Mouse (Mus musculus) hindbrain, embryonic 11.5 days (tissue): ENCODE measurements around the gene Cit. TPM values are rescaled to one million over a fixed set of nuclear protein-coding genes. Genes with fewer than 3 reads are reported as not detected.
A peak's percentile ranks its signal among the peaks of the same experiment; 100 is the strongest.

ENCODE experiments used
- ATAC-seq: fragments of 200-750 bp; cut with Nextera tagmentation; 2 replicates; pipeline ENCODE4 v1.8.0; 2017; ENCODE audit warnings: mild to moderate bottlenecking, moderate TSS enrichment, moderate library complexity; ENCODE audit not compliant: low FRiP score
- DNase-seq: peaks from one replicate; pipeline ENCODE4 v3.0.0-alpha.2; 2015; ENCODE audit warnings: low spot score
- H3K27ac ChIP-seq: fragments of 300-500 bp; sonication (generic); 2 replicates; pipeline ENCODE4 v1.5.1; 2014; ENCODE audit warnings: mild to moderate bottlenecking, low read depth, low read length
- H3K27me3 ChIP-seq: fragments of 300-500 bp; sonication (generic); 2 replicates; pipeline ENCODE4 v1.6.1; 2014; ENCODE audit warnings: mild to moderate bottlenecking, low read length, moderate library complexity, mixed read lengths; ENCODE audit not compliant: control insufficient read depth, insufficient read depth
- H3K36me3 ChIP-seq: fragments of 300-500 bp; sonication (generic); 2 replicates; pipeline ENCODE4 v1.6.1; 2014; ENCODE audit warnings: mild to moderate bottlenecking, low read length, moderate library complexity, mixed read lengths; ENCODE audit not compliant: control insufficient read depth, insufficient read depth
- H3K4me1 ChIP-seq: fragments of 300-500 bp; sonication (generic); replicated peaks from 2 replicates; pipeline ENCODE4 v1.6.1; 2014; ENCODE audit warnings: low read length, mixed read lengths; ENCODE audit not compliant: control insufficient read depth, insufficient read depth
- H3K4me2 ChIP-seq: fragments of 300-500 bp; sonication (generic); replicated peaks from 2 replicates; pipeline ENCODE4 v1.6.1; 2014; ENCODE audit warnings: mild to moderate bottlenecking, low read depth, low read length
- H3K4me3 ChIP-seq: fragments of 300-500 bp; sonication (generic); 2 replicates; pipeline ENCODE4 v1.5.1; 2014; ENCODE audit warnings: low read depth, low read length
- H3K9ac ChIP-seq: fragments of 300-500 bp; sonication (generic); 2 replicates; pipeline ENCODE4 v1.6.1; 2014; ENCODE audit warnings: low read depth, low read length
- H3K9me3 ChIP-seq: fragments of 300-500 bp; sonication (generic); 2 replicates; pipeline ENCODE4 v1.6.1; 2016; ENCODE audit warnings: low read length; ENCODE audit not compliant: control insufficient read depth
- WGBS: fragments of 180-500 bp; shearing (Covaris S2); extraction: QIAGEN DNeasy Blood & Tissue Kit; methylation state at CpG from one replicate; pipeline ENCODE4 v1.1.7; 2014; 5-methylcytosine and 5-hydroxymethylcytosine counted together
- polyA plus RNA-seq: library from polyadenylated mRNA; unstranded; fragments of >200 nt; fragmentation: Nextera tagmentation; extraction: Ambion mirVana; gene quantifications from 2 replicates; pipeline ENCODE4 v1.2.1, GENCODE M21; 2014

The Cit gene
- polyA plus RNA-seq, 1 experiment from 2014 or later: 33.6 TPM

DNA sequence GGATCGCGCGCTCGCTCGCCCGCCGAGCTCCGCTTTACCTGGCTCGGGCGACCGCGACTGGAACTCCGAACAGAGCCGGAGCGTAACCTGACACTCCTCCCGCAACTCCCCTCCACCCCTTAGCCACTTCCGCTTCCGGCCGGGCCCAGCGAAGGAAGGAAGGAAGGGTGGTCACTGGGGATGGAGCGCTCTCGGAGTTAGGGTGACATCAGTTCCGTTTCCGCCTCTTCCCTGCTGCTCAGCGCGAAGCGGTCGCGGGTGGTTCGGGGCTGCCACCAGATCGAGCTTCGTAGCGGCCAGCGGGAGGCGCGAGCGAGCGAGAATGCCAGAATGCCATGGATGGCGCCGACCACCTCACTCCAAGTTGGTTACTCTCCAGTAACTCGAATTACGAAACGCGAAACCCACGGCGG, 179.3 kb downstream of the Cit start, which contains the start of gene Prkab1:
Gene Prkab1, minus strand, starts transcription at position 182 of the 413 bp plus-strand sequence.
- H3K27me3 ChIP-seq: no peaks in the 10 kb centered on the region
- H3K4me1 ChIP-seq: no peaks in the 10 kb centered on the region; the same call in 1 of the 2 replicates
- WGBS: under 1% methylated on average over 43 of the region's 46 CpGs
- H3K9ac ChIP-seq: peak within 1 kb of the TSS; percentile 80
- DNase-seq: peak; percentile 97
- peak within 1 kb of the TSS; percentile 83 for H3K4me3 ChIP-seq
- H3K27ac ChIP-seq: peak within 1 kb of the TSS; percentile 63; the same call in 1 of the 2 replicates
- peak; percentile 97 for ATAC-seq
- no peaks in the 10 kb centered on the region for H3K36me3 ChIP-seq
- peak within 1 kb of the TSS; percentile 85 for H3K4me2 ChIP-seq
- H3K9me3 ChIP-seq: no peaks in the 10 kb centered on the region

DNA sequence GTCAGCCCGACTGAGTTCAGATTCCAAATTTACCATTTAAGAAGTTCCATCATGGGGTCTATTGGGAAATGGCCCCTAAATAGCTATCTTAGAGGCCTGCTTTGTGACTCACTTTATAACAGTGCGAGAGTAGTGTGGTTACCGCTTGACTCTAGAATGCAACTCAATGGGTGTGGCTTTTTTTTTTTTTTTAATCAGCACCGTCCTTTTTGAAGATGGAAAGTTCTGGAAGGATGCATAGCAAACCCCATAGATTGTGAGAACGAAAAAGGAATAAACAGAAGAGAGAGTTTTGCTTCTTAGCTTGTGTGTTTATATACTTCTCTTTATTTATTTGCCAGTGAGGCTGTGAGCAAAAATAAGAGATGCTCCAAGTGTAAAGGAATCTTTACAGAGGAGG, 181.0 kb downstream of the Cit start:
- Histone ChIP-seq H3K9ac (no peak overlapping the region), H3K27me3 (no peaks in the 10 kb centered on the region), H3K9me3 (no peaks in the 10 kb centered on the region), H3K4me3 (no peak overlapping the region), H3K4me1 (peaks cover 4% of the 10 kb centered on the region; the same call in 1 of the 2 replicates), H3K36me3 (no peaks in the 10 kb centered on the region), H3K4me2 (no peak overlapping the region), H3K27ac (no peak overlapping the region)
- ATAC-seq (no peak), DNase-seq (no peak)
- WGBS: 91% methylated on average over 5 of the region's 5 CpGs

DNA sequence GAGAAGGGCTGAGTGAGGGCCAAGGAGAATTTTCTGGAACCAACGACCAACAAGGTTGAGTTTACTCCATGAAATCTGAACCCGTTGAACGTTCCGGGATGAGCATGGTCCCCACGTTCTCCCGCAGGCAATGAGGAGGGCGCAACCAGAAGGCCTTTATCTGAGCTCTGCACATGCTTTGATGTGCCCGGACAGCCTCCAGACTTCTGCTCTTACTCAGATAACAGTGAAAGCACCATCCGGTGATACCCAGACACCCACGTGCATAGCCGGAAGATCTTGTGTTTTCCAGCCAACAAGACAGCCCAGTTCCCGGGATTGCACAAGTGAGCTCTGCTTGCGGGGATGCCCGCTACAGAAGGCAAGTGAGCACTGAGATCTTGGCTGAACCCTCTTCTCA, 181.5 kb downstream of the Cit start:
- no peak for ATAC-seq
- Histone ChIP-seq H3K27ac (no peak overlapping the region), H3K27me3 (no peaks in the 10 kb centered on the region), H3K4me3 (no peak overlapping the region), H3K4me2 (no peak overlapping the region), H3K4me1 (peaks cover 4% of the 10 kb centered on the region; the same call in 1 of the 2 replicates), H3K9me3 (no peaks in the 10 kb centered on the region), H3K9ac (no peak overlapping the region), H3K36me3 (no peaks in the 10 kb centered on the region)
- no peak for DNase-seq
- WGBS: 93% methylated on average over 14 of the region's 14 CpGs

DNA sequence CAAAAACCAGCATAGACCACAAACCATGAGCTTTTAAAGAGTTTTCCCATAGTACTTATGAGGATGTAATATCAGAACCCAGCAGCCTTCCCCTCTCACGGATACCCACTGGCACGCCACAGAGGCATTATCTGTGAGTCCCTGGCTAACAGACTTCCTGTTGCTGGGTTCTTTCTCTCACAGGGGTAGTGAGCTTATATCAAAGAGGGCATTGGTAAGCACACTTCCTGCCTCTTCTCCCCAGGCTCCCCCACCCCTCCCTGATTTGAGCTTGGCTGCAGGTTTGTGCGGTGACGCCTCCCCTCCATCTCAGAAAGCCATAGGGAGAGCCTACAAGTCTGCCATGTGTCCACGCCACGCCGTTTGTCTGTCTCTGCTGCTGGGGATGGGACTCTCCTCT, 184.0 kb downstream of the Cit start:
- H3K9ac ChIP-seq: no peak overlapping the region
- no peaks in the 10 kb centered on the region for H3K27me3 ChIP-seq
- no peaks in the 10 kb centered on the region for H3K36me3 ChIP-seq
- no peak overlapping the region for H3K4me2 ChIP-seq
- H3K27ac ChIP-seq: no peak overlapping the region
- DNase-seq (no peak), ATAC-seq (no peak)
- WGBS: 76% methylated on average over 7 of the region's 7 CpGs
- H3K4me3 ChIP-seq: no peak overlapping the region
- H3K4me1 ChIP-seq: peaks cover 4% of the 10 kb centered on the region; the same call in 1 of the 2 replicates
- no peaks in the 10 kb centered on the region for H3K9me3 ChIP-seq

DNA sequence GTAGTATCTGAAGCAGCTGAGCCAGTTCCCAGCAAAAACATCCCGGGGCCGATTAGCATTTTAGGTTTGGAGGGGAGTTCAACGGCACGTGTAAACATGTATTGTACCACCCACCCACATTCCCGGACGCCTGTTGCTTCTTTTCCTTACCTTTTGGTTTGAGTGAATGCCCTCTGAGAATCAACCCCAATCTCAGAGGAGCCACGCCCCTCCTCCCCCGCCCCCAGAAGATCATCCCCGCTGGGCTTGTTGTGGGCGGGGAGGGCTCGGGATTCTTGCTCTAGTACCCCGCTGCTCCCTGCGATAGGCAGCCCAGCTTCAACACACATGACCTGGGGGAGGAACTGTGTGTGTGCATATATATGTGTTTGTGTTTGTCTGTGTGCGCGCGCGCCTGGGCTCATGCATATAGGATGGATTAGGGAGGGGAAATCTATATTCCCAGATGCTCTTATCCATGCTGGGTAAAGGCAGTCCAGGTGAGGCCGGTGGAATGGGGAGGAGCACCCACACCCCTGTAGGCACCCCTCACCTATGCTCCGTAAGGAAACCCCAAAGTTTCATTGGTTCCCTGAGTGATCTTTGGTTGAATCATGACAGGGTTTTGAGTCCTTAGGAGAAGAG, 185.6 kb downstream of the Cit start:
- H3K9me3 ChIP-seq: no peaks in the 10 kb centered on the region
- ATAC-seq: no peak
- H3K4me1 ChIP-seq: peaks cover 4% of the 10 kb centered on the region; the same call in 1 of the 2 replicates
- no peaks in the 10 kb centered on the region for H3K36me3 ChIP-seq
- H3K4me3 ChIP-seq: no peak overlapping the region
- DNase-seq: no peak
- no peak overlapping the region for H3K9ac ChIP-seq
- H3K27me3 ChIP-seq: no peaks in the 10 kb centered on the region
- no peak overlapping the region for H3K27ac ChIP-seq
- peak overlapping the region; percentile 8; the same call in 1 of the 2 replicates for H3K4me2 ChIP-seq
- 3% methylated on average over 19 of the region's 19 CpGs for WGBS

DNA sequence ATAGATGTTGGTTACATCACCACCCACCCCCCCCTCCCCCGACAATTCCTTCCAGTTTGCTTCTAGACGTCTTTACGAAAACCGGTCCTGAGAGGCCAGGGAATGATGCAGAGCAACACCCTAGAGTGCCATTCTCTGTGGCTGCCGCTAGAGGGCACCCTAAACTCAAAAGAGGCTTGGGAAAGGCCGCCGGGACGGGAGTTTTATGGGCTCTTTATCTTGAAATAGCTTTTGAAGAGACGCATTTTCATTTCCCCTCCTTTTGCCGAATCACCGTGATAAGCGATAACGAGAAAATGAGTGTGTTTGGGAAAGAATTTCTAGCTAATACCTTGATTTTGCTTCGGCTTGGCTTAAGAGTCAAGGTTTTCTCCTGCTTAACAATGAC, 186.1 kb downstream of the Cit start:
- 4% methylated on average over 14 of the region's 14 CpGs for WGBS
- Histone ChIP-seq H3K36me3 (no peaks in the 10 kb centered on the region), H3K9ac (no peak overlapping the region), H3K9me3 (no peaks in the 10 kb centered on the region), H3K4me2 (no peak overlapping the region), H3K4me3 (no peak overlapping the region), H3K4me1 (peaks cover 4% of the 10 kb centered on the region; the same call in 1 of the 2 replicates), H3K27me3 (no peaks in the 10 kb centered on the region), H3K27ac (no peak overlapping the region)
- DNase-seq (peak; percentile 89), ATAC-seq (no peak)

DNA sequence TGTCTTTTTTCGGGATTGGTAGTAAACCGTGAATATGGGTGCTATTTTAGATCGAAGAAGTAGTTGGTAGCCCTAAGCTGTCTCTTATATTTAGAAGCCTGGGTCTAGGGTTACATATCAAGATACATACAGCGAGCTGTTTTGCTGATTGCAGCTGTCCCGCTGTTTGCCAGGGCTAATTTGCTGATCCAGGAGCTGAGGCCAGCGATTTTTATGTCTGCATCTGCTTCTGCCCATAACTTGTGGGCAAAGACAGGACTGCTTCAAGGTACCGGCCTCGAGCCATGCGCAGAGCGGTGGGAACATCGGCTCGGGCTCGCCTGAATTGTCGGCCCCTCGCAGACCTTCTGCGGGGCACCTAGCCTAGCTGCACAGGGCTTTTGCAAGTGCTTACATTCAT, 191.4 kb downstream of the Cit start:
- Histone ChIP-seq H3K36me3 (no peaks in the 10 kb centered on the region), H3K9me3 (no peaks in the 10 kb centered on the region), H3K27ac (no peak overlapping the region), H3K4me3 (no peak overlapping the region), H3K4me2 (no peak overlapping the region), H3K9ac (no peak overlapping the region), H3K4me1 (no peaks in the 10 kb centered on the region), H3K27me3 (no peaks in the 10 kb centered on the region)
- DNase-seq: no peak
- no peak for ATAC-seq
- WGBS: 64% methylated on average over 16 of the region's 16 CpGs

DNA sequence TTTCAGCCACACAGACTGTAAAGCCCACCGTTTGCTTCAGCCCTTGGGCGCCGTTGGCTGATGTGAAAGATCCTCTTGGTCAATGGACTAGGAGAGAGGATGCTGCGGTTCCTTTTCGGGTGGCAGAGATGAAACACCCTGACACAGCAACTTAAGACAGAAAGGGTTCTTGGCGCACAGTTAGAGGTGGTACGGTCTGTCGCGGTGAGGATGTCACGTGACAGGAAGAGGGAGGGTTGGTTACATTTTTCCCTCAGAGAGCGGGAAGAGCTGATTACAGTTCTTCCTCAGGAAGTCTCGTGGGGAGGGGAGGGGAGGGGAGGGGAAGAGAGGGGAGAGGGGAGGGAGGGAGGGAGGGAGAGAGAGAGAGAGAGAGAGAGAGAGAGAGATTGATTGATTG, 192.7 kb downstream of the Cit start:
- Histone ChIP-seq H3K4me2 (no peak overlapping the region), H3K36me3 (no peaks in the 10 kb centered on the region), H3K27ac (no peak overlapping the region), H3K27me3 (no peaks in the 10 kb centered on the region), H3K9ac (no peak overlapping the region), H3K9me3 (no peaks in the 10 kb centered on the region), H3K4me3 (no peak overlapping the region), H3K4me1 (no peaks in the 10 kb centered on the region)
- WGBS: 69% methylated on average over 11 of the region's 12 CpGs
- DNase-seq: no peak
- ATAC-seq: no peak

DNA sequence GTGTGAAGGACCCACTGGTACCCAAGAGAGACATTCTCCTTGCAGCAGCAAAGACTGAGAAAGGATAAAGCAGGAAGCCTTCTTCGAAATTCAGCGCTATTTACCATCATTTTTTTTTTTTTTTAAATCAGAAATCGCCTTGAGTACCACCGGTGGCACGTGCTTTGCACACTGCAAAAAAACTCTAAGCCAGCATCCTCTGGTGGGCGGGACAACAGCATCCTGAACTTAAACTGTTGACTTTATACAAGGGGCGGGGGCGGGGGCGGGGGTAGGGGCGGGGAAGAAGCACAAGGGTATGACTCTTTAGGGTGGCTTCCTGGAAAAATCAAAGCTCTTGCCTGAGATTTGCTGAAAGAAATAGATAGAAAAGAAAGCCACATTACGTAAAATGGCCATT, 194.6 kb downstream of the Cit start:
- Histone ChIP-seq H3K4me2 (no peak overlapping the region), H3K27ac (no peak overlapping the region), H3K9ac (no peak overlapping the region), H3K4me3 (no peak overlapping the region), H3K9me3 (no peaks in the 10 kb centered on the region), H3K36me3 (no peaks in the 10 kb centered on the region), H3K27me3 (no peaks in the 10 kb centered on the region), H3K4me1 (no peaks in the 10 kb centered on the region)
- DNase-seq: no peak
- no peak for ATAC-seq
- 36% methylated on average over 11 of the region's 11 CpGs for WGBS
